Mouse (Mus musculus) CH12.LX (cell line): ENCODE results near the gene Mipep. TPM values are rescaled to one million over a fixed set of nuclear protein-coding genes. Genes with fewer than 3 reads are reported as not detected.

Source experiments
- DNase-seq: peaks from one replicate; pipeline ENCODE4 v3.0.0-alpha.2; 2013; ENCODE audit errors: extremely low read depth
- H3K27ac ChIP-seq: 2 replicates; pipeline ENCODE4 v1.5.1; 2012; ENCODE audit warnings: low read depth, mild to moderate bottlenecking, control low read depth, moderate library complexity; ENCODE audit not compliant: insufficient read depth
- H3K27me3 ChIP-seq: replicated peaks from 2 replicates; pipeline ENCODE3; 2012; ENCODE audit warnings: inconsistent platforms
- H3K36me3 ChIP-seq, 2 experiments: replicated peaks in 1 of 2; 2 replicates each; pipeline versions ENCODE3 to v1.6.1; 2012; ENCODE audit warnings: inconsistent platforms in 1 of 2, low read length in 1 of 2, mild to moderate bottlenecking in 1 of 2, mixed read lengths in 1 of 2, moderate library complexity in 1 of 2; ENCODE audit not compliant: control insufficient read depth in 1 of 2, insufficient read depth in 1 of 2
- H3K4me1 ChIP-seq, 2 experiments: 2 replicates each; pipeline ENCODE4 v1.6.1; 2012; ENCODE audit warnings: inconsistent platforms in 1 of 2, moderate library complexity in 1 of 2; ENCODE audit not compliant: insufficient read depth in 2 of 2, control insufficient read depth in 1 of 2
- H3K4me2 ChIP-seq: 2 replicates; pipeline ENCODE4 v1.6.1; 2012; ENCODE audit warnings: low read depth, mild to moderate bottlenecking, control low read depth; ENCODE audit not compliant: poor library complexity, insufficient read depth, severe bottlenecking
- H3K4me3 ChIP-seq, 3 experiments: fragments of 150-350 bp in 1 of 3; sonication (generic) in 1 of 3; replicated peaks in 1 of 3; 2 replicates each; pipeline versions ENCODE3 to v1.5.1; 2011 to 2012; ENCODE audit warnings: low read depth in 2 of 3, low read length in 2 of 3, mild to moderate bottlenecking in 2 of 3, moderate library complexity in 2 of 3, control low read depth in 1 of 3, improper control_type of control experiment in 1 of 3, inconsistent platforms in 1 of 3, mixed read lengths in 1 of 3; ENCODE audit not compliant: poor library complexity in 1 of 3
- H3K79me2 ChIP-seq: replicated peaks from 2 replicates; pipeline ENCODE4 v1.6.1; 2012; ENCODE audit warnings: mild to moderate bottlenecking, moderate library complexity; ENCODE audit not compliant: control insufficient read depth, poor library complexity, insufficient read depth, severe bottlenecking; ENCODE audit errors: extremely low read depth
- H3K9ac ChIP-seq: 2 replicates; pipeline ENCODE4 v1.6.1; 2012; ENCODE audit warnings: low read depth, mild to moderate bottlenecking, control low read depth, moderate library complexity; ENCODE audit not compliant: insufficient read depth
- H3K9me3 ChIP-seq: replicated peaks from 2 replicates; pipeline ENCODE3; 2012; ENCODE audit warnings: low read length, inconsistent platforms, mixed read lengths
- BHLHE40 ChIP-seq: IDR thresholded peaks from 2 replicates; pipeline ENCODE4 v1.6.1; 2011; ENCODE audit warnings: mild to moderate bottlenecking, low read depth, low read length, improper control_type of control experiment
- E2F4 ChIP-seq: IDR thresholded peaks from 2 replicates; pipeline ENCODE4 v1.6.1; 2011; ENCODE audit warnings: low read depth, low read length, improper control_type of control experiment; ENCODE audit not compliant: insufficient replicate concordance
- EP300 ChIP-seq: IDR thresholded peaks from 2 replicates; pipeline ENCODE4 v1.6.1; 2011; ENCODE audit warnings: low read length, improper control_type of control experiment
- ETS1 ChIP-seq: conservative IDR thresholded peaks from 2 replicates; pipeline ENCODE4 v1.6.1; 2012; ENCODE audit warnings: low read depth, mild to moderate bottlenecking, inconsistent platforms, low read length, improper control_type of control experiment, moderate library complexity
- GABPA ChIP-seq: IDR thresholded peaks from 2 replicates; pipeline ENCODE4 v1.6.1; 2012; ENCODE audit warnings: low read depth, low read length, improper control_type of control experiment, inconsistent platforms; ENCODE audit not compliant: insufficient replicate concordance
- IRF4 ChIP-seq: IDR thresholded peaks from 2 replicates; pipeline ENCODE4 v1.6.1; 2014; ENCODE audit warnings: low read depth, mild to moderate bottlenecking, inconsistent platforms, low read length, improper control_type of control experiment
- JUND ChIP-seq: conservative IDR thresholded peaks from 2 replicates; pipeline ENCODE4 v1.6.1; 2011; ENCODE audit warnings: low read depth, low read length, improper control_type of control experiment
- MAFK ChIP-seq: IDR thresholded peaks from 2 replicates; pipeline ENCODE4 v1.6.1; 2011; ENCODE audit warnings: low read length, improper control_type of control experiment; ENCODE audit not compliant: insufficient replicate concordance
- MAZ ChIP-seq: IDR thresholded peaks from 2 replicates; pipeline ENCODE4 v1.6.1; 2012; ENCODE audit warnings: low read depth, mild to moderate bottlenecking, inconsistent platforms, low read length, improper control_type of control experiment, moderate library complexity
- MEF2A ChIP-seq: IDR thresholded peaks from 2 replicates; pipeline ENCODE4 v1.6.1; 2014; ENCODE audit warnings: low read depth, mild to moderate bottlenecking, inconsistent platforms, low read length, improper control_type of control experiment, borderline replicate concordance
- MYC ChIP-seq: IDR thresholded peaks from 2 replicates; pipeline ENCODE4 v1.6.1; 2011; ENCODE audit warnings: low read depth, mild to moderate bottlenecking, improper control_type of control experiment, low read length
- NRF1 ChIP-seq: IDR thresholded peaks from 2 replicates; pipeline ENCODE4 v1.6.1; 2014; ENCODE audit warnings: low read depth, mild to moderate bottlenecking, inconsistent platforms, low read length, improper control_type of control experiment, moderate library complexity
- PAX5 ChIP-seq: IDR thresholded peaks from 2 replicates; pipeline ENCODE4 v1.6.1; 2012; ENCODE audit warnings: low read length, inconsistent platforms, mixed read lengths
- POLR2A ChIP-seq: IDR thresholded peaks from 2 replicates; pipeline ENCODE4 v1.6.1; 2011; ENCODE audit warnings: low read depth, mild to moderate bottlenecking, improper control_type of control experiment, low read length
- RAD21 ChIP-seq: IDR thresholded peaks from 2 replicates; pipeline ENCODE4 v1.6.1; 2011; ENCODE audit warnings: low read depth, mild to moderate bottlenecking, low read length, improper control_type of control experiment, moderate library complexity
- RCOR1 ChIP-seq: conservative IDR thresholded peaks from 2 replicates; pipeline ENCODE4 v1.6.1; 2012; ENCODE audit warnings: low read depth, mild to moderate bottlenecking, inconsistent platforms, low read length, improper control_type of control experiment
- SIN3A ChIP-seq: IDR thresholded peaks from 2 replicates; pipeline ENCODE4 v1.6.1; 2012; ENCODE audit warnings: low read length, improper control_type of control experiment, inconsistent platforms
- SMC3 ChIP-seq: IDR thresholded peaks from 2 replicates; pipeline ENCODE4 v1.6.1; 2011; ENCODE audit warnings: low read depth, low read length, improper control_type of control experiment
- TCF12 ChIP-seq: IDR thresholded peaks from 2 replicates; pipeline ENCODE4 v1.6.1; 2014; ENCODE audit warnings: low read depth, mild to moderate bottlenecking, inconsistent platforms, low read length, improper control_type of control experiment
- UBTF ChIP-seq: IDR thresholded peaks from 2 replicates; pipeline ENCODE4 v1.6.1; 2012; ENCODE audit warnings: low read depth, mild to moderate bottlenecking, inconsistent platforms, low read length, improper control_type of control experiment, moderate library complexity
- USF1 ChIP-seq: IDR thresholded peaks from 2 replicates; pipeline ENCODE4 v1.6.1; 2014; ENCODE audit warnings: low read depth, mild to moderate bottlenecking, inconsistent platforms, low read length, improper control_type of control experiment
- ZC3H11A ChIP-seq: IDR thresholded peaks from 2 replicates; pipeline ENCODE4 v1.6.1; 2012; ENCODE audit warnings: low read depth, mild to moderate bottlenecking, inconsistent platforms, low read length, improper control_type of control experiment
- ZMIZ1 ChIP-seq: IDR thresholded peaks from 2 replicates; pipeline ENCODE4 v1.6.1; 2012; ENCODE audit warnings: low read depth, mild to moderate bottlenecking, inconsistent platforms, low read length, improper control_type of control experiment
- ZNF384 ChIP-seq: IDR thresholded peaks from 2 replicates; pipeline ENCODE4 v1.6.1; 2012; ENCODE audit warnings: low read depth, low read length, improper control_type of control experiment, inconsistent platforms
- dilution Hi-C: fragments of 300-500 bp; cut with MboI; formaldehyde crosslinking; loops from 2 replicates; pipeline ENCODE4 v1.14.3; 2020; ENCODE audit warnings: low sequenced_read_pairs; ENCODE audit not compliant: extremely low pct_unique_long_range_greater_than_20kb, extremely low pct_ligation_motif_present
- in situ Hi-C: fragments of 300-500 bp; cut with MboI; formaldehyde crosslinking; loops from 3 replicates; pipeline ENCODE4 v1.14.3; 2019; ENCODE audit warnings: low sequenced_read_pairs, low pct_ligation_motif_present, low pct_unique_long_range_greater_than_20kb, mixed read lengths
- polyA plus RNA-seq: library from polyadenylated mRNA; unstranded; fragments of >175 nt; gene quantifications from 2 replicates; pipeline ENCODE4 v1.2.1, GENCODE M21; 2012; ENCODE audit warnings: low read depth; ENCODE audit not compliant: insufficient read length
- total RNA-seq, 2 experiments: library from RNA; depleted of rRNA; stranded (reverse); fragments of 300-350 nt in 1 of 2; fragments of >200 nt in 1 of 2; gene quantifications; 2 replicates each; pipeline ENCODE4 v1.2.3; 2012 to 2014

The Mipep gene
- total and polyA plus RNA-seq, 3 experiments = 33.1 to 37.2 (median 36.6) TPM

DNA sequence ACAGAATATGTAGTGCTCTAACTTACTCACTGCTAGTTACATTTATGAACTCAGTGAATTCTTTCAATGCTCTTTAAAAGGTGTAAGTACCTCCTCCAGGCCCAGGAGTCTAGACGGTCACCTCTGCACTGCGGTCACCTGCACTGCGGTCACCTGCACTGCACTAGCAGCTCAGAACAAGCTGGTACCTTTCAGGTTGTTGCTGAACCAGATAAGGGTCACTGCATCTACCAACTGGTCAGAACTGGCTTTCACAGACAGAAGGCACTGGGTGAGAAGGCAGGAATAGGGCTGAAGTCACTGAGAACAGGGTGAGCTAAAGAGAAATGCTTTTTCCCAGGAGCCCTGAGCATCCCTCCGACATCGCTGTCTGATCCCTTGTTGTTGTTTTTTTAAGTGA is 29.7 kb upstream of the Mipep start:
- no peaks in the 10 kb centered on the region for H3K4me1 ChIP-seq
- H3K36me3 ChIP-seq = peaks cover 86 to 91% of the 10 kb centered on the region in 2 experiments
- H3K79me2 ChIP-seq = no peaks in the 10 kb centered on the region
- no peak overlapping the region for H3K9ac ChIP-seq
- in situ Hi-C loops (no loop called here), dilution Hi-C loops (no loop called here)
- H3K4me3 ChIP-seq = no peak overlapping the region
- no peak overlapping the region for H3K27ac ChIP-seq
- H3K4me2 ChIP-seq = no peak overlapping the region
- H3K9me3 ChIP-seq = no peaks in the 10 kb centered on the region
- DNase-seq = no peak
- H3K27me3 ChIP-seq = no peaks in the 10 kb centered on the region
- TF ChIP-seq GABPA (no peak), E2F4 (no peak), USF1 (no peak), MEF2A (no peak), SIN3A (no peak), RCOR1 (no peak), ZNF384 (no peak), MYC (no peak), ZMIZ1 (no peak)

DNA sequence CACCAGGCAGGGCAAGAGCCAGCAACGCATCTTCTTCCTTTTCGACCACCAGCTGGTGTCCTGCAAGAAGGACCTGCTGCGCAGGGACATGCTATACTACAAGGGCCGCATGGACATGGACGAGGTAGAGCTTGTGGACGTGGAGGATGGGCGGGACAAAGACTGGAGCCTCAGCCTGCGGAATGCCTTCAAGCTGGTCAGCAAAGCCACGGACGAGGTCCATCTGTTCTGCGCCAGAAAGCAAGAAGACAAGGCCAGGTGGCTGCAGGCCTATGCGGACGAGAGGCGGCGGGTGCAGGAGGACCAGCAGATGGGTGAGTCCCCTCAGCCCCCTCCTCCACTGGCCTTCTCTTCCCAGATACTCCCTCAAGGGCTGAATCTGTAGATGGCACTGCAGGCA is 28.1 kb upstream of the Mipep start:
- H3K4me1 ChIP-seq = no peaks in the 10 kb centered on the region
- H3K27me3 ChIP-seq = no peaks in the 10 kb centered on the region
- H3K4me3 ChIP-seq = no peak overlapping the region
- no peak overlapping the region for H3K27ac ChIP-seq
- H3K4me2 ChIP-seq = no peak overlapping the region
- DNase-seq = no peak
- in situ Hi-C loops (no loop called here), dilution Hi-C loops (no loop called here)
- H3K9me3 ChIP-seq = no peaks in the 10 kb centered on the region
- no peaks in the 10 kb centered on the region for H3K79me2 ChIP-seq
- H3K9ac ChIP-seq = no peak overlapping the region
- H3K36me3 ChIP-seq = peaks cover 86 to 91% of the 10 kb centered on the region in 2 experiments
- TF ChIP-seq IRF4 (no peak), JUND (no peak), RCOR1 (no peak), NRF1 (no peak), ETS1 (no peak), MAZ (no peak), RAD21 (no peak), ZC3H11A (no peak), ZMIZ1 (no peak), SMC3 (no peak), TCF12 (no peak), MAFK (no peak), ZNF384 (no peak), BHLHE40 (no peak), POLR2A (no peak), EP300 (no peak), UBTF (no peak), GABPA (no peak), E2F4 (no peak), PAX5 (no peak)
